Mouse (Mus musculus) MEL (cell line): ENCODE measurements around the gene Kif5a.

Experiments
- CHD1 ChIP-seq: IDR thresholded peaks from 2 replicates; pipeline ENCODE4 v1.6.1; 2012; ENCODE audit warnings: low read depth, mild to moderate bottlenecking, inconsistent platforms, low read length, improper control_type of control experiment
- CTCF ChIP-seq, 3 experiments: IDR thresholded peaks in 2 of 3; conservative IDR thresholded peaks in 1 of 3; 2 replicates each; pipeline ENCODE4 v1.5.1; 2011 to 2012; ENCODE audit warnings: low read length in 3 of 3, low read depth in 2 of 3, mild to moderate bottlenecking in 2 of 3, improper control_type of control experiment in 1 of 3, inconsistent platforms in 1 of 3, mixed read lengths in 1 of 3, moderate library complexity in 1 of 3; ENCODE audit not compliant: control insufficient read depth in 1 of 3, insufficient read depth in 1 of 3, poor library complexity in 1 of 3, severe bottlenecking in 1 of 3
- EP300 ChIP-seq, 2 experiments: IDR thresholded peaks; 2 replicates each; pipeline ENCODE4 v1.6.1; 2011; ENCODE audit warnings: improper control_type of control experiment in 2 of 2, low read length in 2 of 2, low read depth in 1 of 2, mild to moderate bottlenecking in 1 of 2
- GATA1 ChIP-seq: IDR thresholded peaks from 2 replicates; pipeline ENCODE4 v1.6.1; 2011; ENCODE audit warnings: low read depth, low read length, improper control_type of control experiment
- POLR2AphosphoS2 ChIP-seq: IDR thresholded peaks from 2 replicates; pipeline ENCODE4 v1.6.1; 2011; ENCODE audit warnings: low read length, improper control_type of control experiment
- SIN3A ChIP-seq: IDR thresholded peaks from 2 replicates; pipeline ENCODE4 v1.6.1; 2012; ENCODE audit warnings: low read length, improper control_type of control experiment, inconsistent platforms
- TBP ChIP-seq: IDR thresholded peaks from 2 replicates; pipeline ENCODE4 v1.8.0; 2011; ENCODE audit warnings: low read depth, low read length, improper control_type of control experiment
- ZC3H11A ChIP-seq: IDR thresholded peaks from 2 replicates; pipeline ENCODE4 v1.6.1; 2012; ENCODE audit warnings: low read depth, mild to moderate bottlenecking, inconsistent platforms, low read length, improper control_type of control experiment

GRCm38 (mm10) chr10:127217177-127217576, 46.0 kb downstream of the Kif5a start:
- TF ChIP-seq ZC3H11A, result no peak
- TF ChIP-seq GATA1, result no peak
- no peak for TF ChIP-seq SIN3A
- TF ChIP-seq CTCF (IDR thresholded peaks at IDR 0.05 in 2 of 3, conservative IDR thresholded peaks at IDR 0.05 in 1 of 3; ENCODE audit: control insufficient read depth in 1 of 3, insufficient read depth in 1 of 3, low read depth in 2 of 3, low read length in 3 of 3, poor library complexity in 1 of 3, severe bottlenecking in 1 of 3), result no peak
- TF ChIP-seq POLR2AphosphoS2, result no peak
- no peak for TF ChIP-seq TBP
- no peak for TF ChIP-seq EP300 (IDR thresholded peaks at IDR 0.05; ENCODE audit: low read depth in 1 of 2, low read length in 2 of 2)
- TF ChIP-seq CHD1, result no peak
